Mouse (Mus musculus) erythroid progenitor cell, adult 5-6 weeks (primary cell): ENCODE data around the gene Eid3. TPM values are rescaled to one million over a fixed set of nuclear protein-coding genes. Genes with fewer than 3 reads are reported as not detected.

Experiments used
- ATAC-seq: replicated peaks from 2 replicates; pipeline ENCODE4 v1.8.0; 2016; ENCODE audit warnings: moderate number of reproducible peaks, mild to moderate bottlenecking, moderate TSS enrichment, inconsistent platforms; ENCODE audit not compliant: poor library complexity, low FRiP score, severe bottlenecking
- total RNA-seq, 2 experiments: library from RNA; stranded (forward) in 1 of 2; stranded (reverse) in 1 of 2; fragments of 150-400 nt in 1 of 2; fragments of 186-747, 209-891 nt in 1 of 2; gene quantifications; 2 replicates each; pipeline versions ENCODE4 v1.2.3 to v1.2.4; 2015 to 2017; ENCODE audit warnings: low replicate concordance in 2 of 2

Gene Eid3
- total RNA-seq (2015; ENCODE audit: low replicate concordance) (4.2 TPM in 1 of 2 replicates, not detected in the other), total RNA-seq (2017; ENCODE audit: low replicate concordance) (6.6 and 9.4 TPM in 2 replicates)

DNA sequence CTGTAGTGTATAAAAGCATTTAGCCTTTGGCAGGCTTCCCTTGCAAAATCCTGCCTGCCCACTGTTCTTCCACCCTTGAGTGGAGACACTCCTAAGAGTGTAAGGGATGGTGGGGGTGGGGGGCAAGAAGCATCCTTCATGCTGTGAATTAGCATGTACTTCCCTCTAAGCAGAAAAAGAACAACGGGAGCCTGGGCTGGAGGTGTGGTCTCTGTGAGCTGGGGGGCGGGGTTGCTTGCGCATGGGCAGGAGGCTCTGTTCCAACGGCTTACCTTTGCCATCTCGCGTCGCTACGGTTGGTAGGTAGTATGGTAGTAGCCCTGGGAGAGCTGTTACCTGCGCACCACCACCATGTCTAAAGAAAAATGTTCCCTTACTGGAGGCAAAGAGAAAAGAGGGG is at the start of gene Eid3:
Gene Eid3 (plus strand): TSS at position 271 of the 400 bp plus-strand sequence.
- ATAC-seq = no peak

GRCm38 (mm10) chr10:82817514-82817913 is 48.9 kb upstream of the Eid3 start:
- ATAC-seq = no peak

- no peak for ATAC-seq
Measured at GRCm38 (mm10) chr10:82817936-82818335, 48.5 kb upstream of the Eid3 start.

GRCm38 (mm10) chr10:82818661-82819060 is 47.8 kb upstream of the Eid3 start:
- no peak for ATAC-seq

DNA sequence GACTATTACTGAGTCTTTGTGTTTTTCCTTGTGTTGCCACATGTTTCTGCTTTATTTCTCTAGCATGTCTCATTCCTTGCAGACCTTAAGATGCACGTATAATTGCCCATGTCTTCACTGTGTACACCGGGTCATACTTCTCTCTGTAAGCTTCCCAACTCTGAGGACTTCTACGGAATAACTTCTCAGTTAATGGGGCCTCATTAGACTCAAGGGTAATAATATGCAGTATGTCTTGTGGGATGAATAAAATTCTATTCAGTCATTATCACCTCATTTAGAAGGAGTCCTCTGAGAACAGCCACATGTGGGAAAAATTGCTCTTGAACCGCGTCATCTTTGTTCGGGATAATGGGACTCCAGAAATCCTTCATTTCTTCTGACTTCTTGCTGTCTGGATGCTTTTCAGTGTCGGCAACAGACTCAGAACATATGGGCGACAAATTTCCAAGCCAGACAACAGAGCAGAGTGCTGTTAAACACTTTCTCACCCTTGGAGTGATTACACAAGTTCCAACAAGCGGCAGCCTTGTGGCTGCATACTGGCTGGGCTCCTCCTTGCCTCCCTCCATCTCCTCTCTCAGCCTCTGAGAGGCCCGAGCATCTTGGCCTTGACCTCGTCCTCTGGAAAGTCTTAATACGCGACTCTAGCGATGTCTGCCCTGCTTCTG is 43.2 kb upstream of the Eid3 start:
- no peak for ATAC-seq

GRCm38 (mm10) chr10:82823779-82824177 is 42.6 kb upstream of the Eid3 start:
- ATAC-seq = no peak

- no peak for ATAC-seq
Measured at GRCm38 (mm10) chr10:82824541-82824940, 41.9 kb upstream of the Eid3 start.

DNA sequence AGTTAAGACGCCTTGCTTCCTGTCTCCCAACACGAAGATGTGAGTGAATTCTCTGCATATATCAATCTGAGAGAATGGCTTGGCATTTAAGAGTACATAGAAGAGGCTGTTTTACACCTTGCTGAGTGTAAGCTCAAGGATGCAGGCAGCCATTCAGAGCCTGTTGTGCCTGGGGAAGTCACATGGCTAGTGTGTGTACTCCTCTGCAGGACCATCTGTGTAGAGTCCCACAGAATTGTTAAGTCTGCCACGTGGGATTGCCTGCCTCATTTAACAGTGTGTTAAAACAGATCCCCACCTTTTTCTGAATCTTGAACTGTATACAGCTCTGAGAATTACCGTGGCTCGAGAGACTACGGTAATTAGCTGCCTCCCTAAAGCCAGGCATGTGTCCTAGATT is 39.9 kb upstream of the Eid3 start:
- no peak for ATAC-seq

- no peak for ATAC-seq
Measured at GRCm38 (mm10) chr10:82833926-82834325, 32.5 kb upstream of the Eid3 start, which contains the start of gene Txnrd1. Txnrd1 (plus strand) TSS chr10:82833951.

DNA sequence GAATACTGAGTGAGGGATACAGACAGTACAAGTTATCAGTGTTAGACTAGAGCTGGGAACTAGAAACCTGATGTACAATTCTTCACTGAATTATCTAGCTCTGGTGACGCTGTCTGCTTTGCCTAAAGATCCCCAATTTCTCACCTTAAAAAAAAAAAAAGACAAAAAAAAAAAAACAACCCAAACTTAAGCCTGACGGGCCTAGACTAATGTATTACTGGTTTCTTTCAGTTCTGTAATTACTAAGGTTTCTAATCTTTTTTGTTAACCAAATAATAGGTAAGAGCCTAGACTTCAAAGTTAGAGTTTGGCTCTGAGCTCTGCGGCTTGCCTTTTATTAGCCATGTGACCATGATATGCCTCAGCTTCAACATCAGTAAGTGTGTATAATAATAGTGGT is 30.5 kb upstream of the Eid3 start:
- ATAC-seq = no peak

GRCm38 (mm10) chr10:82838390-82838789 is 28.0 kb upstream of the Eid3 start:
- ATAC-seq = no peak

GRCm38 (mm10) chr10:82844090-82844489 is 22.3 kb upstream of the Eid3 start:
- no peak for ATAC-seq

- ATAC-seq = no peak
Measured at GRCm38 (mm10) chr10:82844731-82845130, 21.7 kb upstream of the Eid3 start.

GRCm38 (mm10) chr10:82847821-82848459 is 18.5 kb upstream of the Eid3 start:
- no peak for ATAC-seq

DNA sequence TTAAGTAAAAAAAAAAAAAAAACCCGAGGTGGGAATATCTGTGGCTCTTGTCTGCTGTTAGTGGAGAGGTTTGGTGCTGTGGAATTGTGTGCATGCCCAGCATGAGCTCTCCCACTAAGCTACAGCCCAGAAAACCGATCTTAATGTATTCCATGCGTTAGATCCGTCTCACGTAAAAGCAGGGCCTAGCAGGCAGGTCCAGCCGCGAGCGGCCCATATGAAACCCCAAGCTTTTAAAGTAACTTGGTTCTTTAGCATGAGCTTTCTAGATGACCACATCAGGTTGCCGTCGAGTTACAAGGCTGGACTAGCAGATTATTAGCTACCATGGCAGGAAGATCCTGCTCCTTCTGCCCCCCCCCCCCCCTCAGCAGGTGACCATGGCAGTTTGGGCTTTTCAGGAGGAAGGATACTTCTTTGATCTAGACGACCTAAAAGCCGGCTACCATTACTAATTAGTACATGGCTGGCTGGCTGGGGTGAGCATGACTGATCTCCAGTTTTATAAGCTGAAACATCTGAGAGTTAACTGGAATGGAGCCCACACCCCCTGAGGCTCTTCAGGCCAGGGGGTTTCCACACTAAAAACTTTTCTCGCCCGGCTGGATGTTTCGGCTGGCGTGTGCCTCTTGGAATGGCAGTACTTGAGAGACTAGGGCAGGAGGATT is 16.6 kb upstream of the Eid3 start:
- no peak for ATAC-seq

DNA sequence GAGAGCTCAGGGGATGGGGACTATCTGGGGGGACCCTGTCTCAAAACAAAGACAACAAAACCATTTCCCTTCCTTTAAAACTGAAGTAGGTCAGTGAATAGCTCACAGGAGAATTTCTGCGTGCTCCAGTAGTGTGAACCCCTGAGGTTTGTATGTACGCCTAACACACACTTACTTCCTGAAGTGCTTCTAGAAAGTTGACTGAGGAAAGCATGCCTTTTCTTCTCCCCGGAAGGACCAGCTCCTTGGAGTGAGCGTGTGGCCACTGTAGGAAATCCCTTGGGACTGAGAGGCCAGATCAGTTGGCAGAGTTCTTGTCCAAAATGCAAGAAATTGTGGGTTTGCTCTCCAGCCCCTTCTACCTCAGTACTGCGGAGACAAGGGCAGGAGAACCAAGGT is 16.1 kb upstream of the Eid3 start:
- no peak for ATAC-seq

DNA sequence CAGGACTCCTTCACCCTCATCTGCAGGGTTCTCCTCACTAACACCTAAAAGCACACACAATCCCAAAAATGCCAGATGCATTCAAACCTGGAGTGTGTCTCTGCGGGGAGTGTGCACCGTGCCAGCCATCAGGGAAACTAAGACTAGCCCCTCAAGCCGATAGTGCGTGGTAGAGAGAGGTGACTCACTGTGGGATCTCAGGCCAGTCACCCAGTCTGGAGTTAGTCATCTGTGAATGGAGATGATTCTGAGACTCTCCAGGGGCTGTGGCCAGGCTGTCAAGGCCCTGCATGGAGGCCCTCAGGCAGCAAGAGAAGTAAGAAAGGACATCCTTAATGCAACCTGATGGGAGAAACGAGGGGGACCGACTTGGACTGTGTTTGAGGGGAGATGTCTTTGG is 14.7 kb upstream of the Eid3 start:
- no peak for ATAC-seq

DNA sequence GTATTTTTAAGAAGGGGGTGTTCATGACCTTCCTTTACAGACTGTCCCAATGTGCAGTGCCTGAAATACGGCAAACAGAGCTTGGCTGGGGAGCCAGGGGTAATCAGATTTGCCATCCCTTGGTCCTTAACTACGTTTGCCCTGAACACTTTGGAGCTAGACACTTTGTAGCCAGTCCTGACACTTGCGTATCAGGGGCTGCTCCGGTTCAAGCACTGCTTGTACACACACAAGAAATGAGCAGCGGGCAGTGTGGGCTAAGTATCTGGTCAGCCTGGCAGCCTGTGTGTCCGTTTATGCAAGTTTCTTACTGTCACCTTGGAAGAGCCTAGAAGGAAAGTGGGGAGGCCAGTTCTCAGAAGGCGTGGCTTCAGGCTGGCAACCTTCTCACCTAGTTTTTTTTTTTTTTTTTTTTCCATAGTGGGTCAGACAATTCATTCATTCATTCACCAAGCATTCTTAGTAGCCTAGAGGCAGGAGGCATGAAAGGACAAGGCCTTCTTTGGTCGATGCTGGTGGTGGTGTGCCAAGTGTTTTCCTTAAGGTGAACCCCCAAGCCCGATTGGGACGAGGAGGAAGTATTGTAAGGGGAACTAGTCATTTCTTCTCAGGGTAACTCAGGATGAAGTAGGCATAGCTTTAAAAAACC is 8.3 kb upstream of the Eid3 start:
- no peak for ATAC-seq

- ATAC-seq = peak; percentile 86
Measured at GRCm38 (mm10) chr10:82858691-82859532, 7.5 kb upstream of the Eid3 start.

GRCm38 (mm10) chr10:82859533-82859915 is 6.9 kb upstream of the Eid3 start:
- ATAC-seq = peak; percentile 63
